Mouse (Mus musculus) thymus, postnatal 10 days (tissue): Measurements from ENCODE around the gene Fam53b.

Experiments
- DNase-seq, 2 experiments: peaks; one replicate each; pipeline ENCODE4 v3.0.0; 2021; ENCODE audit warnings: low spot score in 2 of 2

The Fam53b gene

DNA sequence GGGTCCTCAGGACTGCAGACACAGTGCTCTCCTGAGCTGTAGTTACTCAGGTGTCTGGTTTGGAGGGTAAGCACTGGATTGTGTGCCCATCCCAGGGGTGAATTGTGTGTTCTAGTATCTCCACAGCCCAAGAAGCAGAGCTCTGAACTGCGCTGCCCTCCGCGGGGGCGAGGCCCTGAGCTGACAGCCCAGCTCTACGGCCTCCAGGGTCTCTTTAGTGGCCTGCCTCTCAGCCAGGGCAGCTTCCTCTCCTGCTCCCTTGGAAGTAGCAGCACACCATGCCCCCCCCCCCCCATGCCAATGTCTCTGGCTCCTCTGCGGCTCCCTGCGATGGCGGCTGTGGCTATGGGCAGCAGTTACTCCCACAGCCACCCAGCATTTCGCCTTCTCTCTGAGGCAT is 102.1 kb downstream of the Fam53b start:
- no peak for DNase-seq

DNA sequence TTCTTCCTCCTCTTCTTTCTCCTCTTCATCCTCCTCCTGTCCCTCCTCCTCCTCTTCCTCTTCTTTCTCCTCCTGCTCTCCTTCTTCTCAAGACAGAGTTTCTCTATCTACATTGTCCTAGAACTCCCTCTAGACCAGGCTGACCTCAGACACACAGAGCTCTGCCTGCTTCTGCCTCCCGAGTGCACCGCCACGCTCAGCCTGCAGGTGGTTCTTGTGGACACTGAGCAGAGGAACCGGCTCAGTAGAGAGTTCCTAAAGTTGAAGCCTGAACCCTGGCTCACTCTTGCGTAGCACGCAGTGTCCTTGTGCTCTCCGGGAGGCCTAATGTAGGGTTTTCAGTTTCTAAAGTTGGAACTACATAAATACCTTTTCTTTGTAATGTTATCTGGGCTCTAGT is 108.6 kb downstream of the Fam53b start:
- peak in 1 of 2 experiments; percentile 32 for DNase-seq

DNA sequence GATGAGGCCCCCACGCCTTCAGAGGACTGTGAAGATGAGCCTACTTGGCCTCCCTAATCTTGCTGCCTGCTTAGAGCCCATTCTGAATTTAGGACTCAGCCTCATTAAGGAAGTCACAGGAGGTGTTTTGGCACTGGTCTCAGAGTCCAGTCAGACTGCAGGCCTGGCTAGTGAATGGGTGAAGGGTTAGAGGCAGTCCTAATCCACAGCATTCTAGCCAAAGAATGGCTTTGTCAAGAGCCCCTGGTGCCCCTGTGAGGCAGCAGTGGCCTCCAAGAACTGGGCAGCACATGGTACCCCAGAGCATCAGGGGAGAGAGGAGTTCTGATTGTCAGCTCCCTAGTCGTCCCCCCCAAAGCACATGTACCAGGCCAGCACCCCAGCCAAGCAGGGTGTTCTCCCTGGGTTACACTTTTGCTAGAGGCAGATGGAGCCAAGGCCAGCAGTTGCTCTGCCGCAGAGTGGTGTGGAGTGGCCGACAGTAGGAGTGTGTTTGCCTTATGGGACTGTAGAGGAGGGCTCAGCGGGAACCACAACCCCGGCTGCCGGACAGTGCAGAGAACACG is 109.3 kb downstream of the Fam53b start:
- no peak for DNase-seq

DNA sequence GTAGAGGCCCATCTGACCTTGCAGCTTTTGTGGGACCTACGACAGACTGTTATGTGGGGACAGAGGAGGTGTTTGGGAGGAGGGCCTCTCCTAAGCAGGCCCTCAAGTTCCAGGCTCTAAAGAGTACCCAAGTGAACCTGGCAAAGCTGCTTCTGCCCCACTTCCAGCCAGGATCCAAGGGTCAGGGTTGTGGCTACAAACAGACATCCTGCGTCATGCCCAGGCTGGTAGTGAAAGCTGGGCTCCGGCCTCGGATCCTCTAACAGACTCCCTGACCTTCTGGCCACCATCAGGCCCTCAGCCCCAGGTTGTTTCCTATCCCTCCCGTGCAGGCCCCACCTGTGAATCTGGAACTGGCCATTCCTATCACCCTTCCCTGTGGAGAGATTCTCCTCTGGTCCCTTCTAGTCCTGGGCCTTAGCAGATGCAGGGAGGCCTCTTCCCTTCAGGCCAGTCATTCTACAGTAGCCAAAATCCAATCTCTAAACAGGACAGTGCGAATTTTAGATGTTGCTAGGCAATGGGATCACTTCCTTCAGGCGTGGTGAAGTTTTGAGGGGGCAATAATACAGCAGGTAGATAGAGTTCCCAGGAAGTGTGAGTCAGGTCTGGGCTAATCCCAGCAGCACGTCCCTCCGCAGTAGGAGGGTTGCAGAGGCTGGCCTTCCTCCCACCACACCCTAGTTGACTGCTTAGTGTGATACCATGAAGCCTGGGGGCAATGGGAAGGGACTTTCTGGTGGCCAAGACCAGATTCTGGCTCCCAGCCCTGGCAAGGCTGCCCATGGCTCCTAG is 110.0 kb downstream of the Fam53b start:
- DNase-seq, result no peak

DNA sequence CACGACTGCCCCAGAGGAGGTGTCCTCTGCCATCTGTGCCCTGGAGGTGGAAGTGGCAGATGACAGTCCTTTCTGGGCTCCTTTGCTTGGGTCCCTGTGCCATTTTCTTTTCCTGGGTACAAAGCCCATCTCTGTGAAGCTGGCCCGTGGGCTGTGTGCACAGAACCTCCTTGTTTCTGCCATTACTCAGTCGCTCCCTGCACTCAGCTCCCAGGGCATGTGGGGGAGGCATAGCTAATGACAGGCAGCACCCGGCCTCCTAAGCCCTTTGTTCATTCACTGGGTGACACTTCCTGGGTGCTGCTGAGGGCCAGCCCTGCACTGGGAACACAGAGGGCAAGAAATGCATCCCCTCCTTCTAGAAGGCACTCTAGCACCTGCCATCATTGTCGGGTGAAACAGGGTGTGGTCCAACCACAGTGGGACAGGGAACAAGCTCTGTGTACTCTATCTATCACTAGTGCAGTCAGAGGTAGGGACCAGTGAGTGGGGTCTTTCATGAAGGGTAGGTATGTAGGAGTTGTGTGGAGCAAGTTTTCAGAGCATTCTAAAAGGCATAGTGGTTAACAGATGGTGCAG is 111.1 kb downstream of the Fam53b start:
- DNase-seq, result no peak

DNA sequence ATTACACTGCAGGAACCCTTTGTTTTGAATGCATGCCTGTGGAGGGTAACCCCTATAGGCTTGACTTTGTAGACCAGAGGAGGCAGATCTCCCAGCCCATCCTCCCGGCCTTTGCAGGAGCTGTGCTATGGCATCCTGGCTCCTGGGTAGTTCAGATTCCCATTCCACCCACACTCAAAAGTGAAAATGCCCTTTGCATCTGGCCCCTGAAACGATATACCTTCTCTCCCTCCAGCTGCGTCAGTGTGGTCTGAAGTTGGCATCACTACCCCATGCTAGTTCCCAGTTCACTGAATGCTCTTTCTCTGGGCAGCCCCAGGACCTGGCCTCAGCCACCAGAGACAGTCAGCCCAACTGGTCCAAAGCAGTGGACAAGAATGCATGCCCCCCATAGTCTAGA is 111.7 kb downstream of the Fam53b start:
- DNase-seq, result no peak

DNA sequence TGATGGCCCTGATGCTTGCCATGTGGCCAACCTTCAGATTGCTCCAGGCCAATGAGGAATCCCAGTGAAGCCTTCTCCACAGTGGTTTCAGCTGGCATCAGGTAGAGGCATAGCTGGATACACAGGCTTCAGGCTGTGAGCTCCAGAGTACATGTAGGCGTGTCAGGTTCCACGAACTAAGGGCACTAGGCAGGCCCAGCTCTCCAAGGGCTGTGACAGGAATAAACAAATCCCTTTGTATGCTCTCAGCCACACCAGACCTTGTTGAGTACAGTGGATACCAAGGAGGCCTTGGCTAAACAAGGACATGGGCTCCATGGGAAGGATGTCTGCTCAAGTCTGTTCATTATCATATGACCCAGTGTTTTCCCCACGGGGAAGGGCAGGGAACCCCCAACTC is 112.3 kb downstream of the Fam53b start:
- no peak for DNase-seq

DNA sequence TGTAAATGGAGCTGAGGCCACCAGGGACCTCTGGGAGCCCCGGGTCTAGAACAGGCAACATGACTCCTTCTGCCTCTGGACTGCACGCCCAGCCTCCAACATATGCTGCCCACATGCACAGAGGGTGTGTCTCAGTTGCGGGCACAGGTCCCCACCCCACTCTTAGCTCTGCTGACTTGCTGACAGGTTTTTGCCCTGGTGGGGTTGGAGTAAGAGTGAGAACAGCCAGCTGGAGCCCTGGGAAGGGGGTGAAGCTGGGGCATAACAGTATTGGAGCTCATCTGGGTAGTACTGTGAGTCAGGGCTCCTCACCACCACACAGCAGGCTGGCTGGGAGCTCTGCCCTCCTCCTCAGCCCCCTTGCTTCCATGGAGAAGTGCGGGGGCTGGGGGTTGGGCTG is 113.6 kb downstream of the Fam53b start:
- no peak for DNase-seq

DNA sequence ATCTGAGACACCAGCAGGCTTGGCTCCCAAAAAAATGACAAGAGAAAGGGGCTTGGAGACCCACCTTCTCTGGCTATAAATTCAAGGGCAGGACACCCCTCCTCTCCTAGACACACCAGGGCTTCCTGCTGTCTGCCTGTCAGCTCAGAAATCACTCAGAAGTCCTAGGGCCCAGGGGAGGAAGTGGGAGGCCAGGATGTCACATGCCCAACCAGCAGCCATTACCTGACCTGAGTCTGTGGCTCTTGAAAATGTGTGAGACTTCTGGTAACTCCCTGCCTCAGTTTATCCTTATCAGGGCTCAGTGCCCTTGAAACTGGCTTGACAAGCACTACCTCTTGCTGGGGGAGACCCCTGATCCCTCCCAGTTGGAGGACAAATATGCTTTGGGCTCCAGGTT is 114.0 kb downstream of the Fam53b start:
- DNase-seq, result no peak

DNA sequence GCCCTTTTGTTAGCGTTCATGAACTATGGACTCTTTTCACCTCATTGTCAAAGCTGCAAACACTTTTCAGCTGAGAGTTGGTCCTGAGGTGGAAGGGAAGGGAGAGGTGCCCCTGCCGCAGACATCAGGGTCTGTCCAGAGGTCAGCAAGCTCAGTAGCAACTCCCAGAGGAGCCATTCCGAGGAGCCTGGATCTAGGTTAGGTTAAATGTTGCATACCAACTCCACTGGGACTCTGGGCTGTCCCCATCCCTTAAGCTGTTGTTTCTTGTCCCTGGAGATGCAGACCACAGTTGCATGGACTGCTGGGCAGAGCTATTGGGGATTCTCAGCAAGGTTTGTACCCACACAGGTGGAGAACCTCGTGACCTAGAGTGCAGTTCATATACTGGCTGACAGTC is 114.5 kb downstream of the Fam53b start:
- no peak for DNase-seq

DNA sequence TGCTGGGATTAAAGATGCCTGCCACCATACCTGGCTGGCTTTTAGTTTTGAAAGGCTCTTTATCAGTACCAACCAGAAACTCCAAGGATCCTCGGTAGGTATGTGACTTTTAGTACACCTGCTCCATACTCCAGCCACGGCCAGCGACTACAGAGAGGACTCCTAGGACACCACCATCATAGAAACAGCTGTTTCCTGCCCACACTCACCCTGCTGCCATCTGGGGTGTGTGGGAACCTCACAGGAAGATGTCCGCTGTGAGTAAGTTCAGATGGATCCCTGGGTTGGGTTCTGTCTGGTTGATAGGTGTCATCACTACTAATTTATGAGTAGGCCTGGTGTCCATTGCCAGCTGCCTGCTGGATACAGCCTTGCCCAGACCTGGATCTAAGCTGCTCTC is 114.9 kb downstream of the Fam53b start:
- peak in 1 of 2 experiments; percentile 20 for DNase-seq

DNA sequence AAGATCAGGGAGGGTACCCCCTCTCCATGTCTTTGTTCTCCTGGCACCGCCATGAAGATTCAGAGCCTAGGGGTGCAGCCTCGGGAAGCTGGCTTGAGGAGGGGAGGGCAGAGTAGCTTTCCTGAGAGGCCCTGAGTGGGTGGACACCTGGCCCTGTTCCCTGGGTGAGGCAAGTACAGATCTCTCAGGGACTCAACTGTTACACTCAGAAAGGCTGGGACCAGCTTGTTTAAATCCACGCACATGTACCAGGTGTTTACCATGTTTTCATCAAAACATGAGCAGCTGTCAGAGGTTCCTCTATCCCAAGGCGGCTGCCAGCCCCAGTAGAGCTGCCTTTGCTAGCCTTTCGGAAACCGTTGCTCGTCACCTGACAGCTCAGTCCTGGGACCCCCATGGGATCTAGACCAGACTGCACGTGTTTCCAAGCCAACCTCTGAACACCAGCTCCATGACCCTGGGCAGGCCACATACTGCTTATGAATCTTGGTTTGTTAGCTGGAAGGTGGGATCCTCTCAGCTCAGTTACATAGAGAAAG is 116.4 kb downstream of the Fam53b start:
- peak in 1 of 2 experiments; percentile 29 for DNase-seq

DNA sequence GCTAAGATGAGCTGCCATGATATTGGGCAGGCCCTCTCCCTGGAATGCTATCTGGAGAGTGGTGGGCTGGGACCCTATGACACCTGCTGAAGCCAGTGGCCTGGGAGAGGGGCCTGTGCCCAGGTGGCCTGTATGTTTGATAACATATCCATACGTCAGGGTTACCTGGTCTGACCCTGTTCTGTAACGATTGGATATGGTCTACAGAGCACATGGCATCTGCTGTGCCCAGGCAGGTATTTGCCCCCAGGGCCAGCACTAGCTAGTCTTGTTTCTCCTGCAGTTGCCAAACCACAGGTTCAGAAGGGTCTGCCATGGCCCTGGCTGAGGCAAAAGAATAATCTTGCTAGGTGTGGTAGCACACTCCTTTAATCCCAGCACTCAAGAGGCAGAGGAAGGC is 120.1 kb downstream of the Fam53b start:
- no peak for DNase-seq

DNA sequence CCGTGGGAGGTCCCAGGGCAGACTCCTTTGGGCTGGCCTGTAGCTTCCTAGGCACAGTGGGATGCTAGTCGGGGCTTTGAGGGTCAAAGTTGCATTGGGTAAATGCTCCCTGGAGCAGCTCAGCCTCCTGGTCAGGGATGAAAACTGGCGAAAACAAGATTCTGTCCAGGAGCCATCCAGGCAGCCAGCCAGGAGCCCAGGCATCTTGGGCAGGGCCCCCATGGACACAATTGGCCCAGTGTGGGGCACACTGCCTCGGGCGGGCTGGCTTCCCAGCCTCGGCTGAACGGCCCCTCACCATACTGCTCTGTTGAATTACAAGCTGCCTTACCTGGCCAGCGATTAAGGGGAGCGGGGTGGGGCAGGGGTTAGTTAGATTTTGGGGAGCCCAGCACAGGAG is 121.0 kb downstream of the Fam53b start:
- no peak for DNase-seq

DNA sequence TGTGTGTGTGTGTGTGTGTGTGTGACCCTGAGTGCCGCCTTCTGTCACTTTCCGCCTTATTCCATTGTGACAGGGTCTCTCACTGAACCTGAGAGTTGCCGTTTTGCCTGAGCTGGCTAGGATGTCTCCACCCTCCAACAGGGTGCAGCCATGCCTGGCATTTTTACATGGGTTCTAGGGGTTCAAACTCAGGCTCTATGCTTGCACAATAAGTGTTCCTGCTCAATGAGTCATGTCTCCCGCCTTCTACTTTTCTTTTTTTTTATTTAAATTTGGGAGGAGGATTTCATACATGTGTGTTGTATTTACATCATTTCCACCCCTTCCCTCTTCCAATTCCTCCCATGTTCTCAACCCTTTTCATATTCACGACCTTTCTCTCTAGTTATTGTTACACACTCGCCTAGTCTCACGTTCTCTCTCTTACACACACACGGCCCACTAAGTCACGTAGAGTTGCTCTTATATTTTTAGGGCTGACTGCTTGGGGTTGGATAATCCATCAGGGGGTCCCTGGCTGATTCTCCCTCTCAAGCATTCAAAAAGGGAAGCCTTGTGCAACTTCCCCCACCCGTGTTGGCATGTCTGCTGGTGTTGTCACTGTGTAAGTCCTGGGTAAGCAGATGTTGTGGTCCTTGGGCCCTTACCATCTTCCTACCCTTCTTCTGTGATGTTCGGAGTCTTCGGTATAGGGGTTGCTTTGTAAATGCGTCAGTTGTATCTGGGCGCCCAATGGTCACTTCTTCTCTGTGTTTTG is 122.8 kb downstream of the Fam53b start:
- no peak for DNase-seq

DNA sequence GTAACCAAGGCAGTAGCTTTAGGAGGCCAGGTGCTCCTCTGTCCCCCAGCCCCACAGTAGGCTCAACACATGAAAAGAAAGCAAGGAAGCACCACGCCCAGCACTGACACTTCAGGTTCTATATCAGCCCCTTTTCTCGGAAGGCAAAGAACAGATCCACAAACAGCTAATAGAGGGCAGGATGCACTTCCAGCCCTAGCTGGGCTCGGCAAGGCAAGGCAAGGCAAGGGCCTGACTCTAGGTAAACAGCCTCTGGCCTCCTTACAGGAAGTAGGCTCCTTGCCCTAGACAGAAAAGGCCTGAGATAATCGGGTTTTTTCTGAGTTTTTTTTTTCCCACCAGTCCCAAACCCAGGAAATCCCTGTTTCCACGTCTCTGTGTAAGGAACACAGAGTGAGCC is 124.0 kb downstream of the Fam53b start:
- no peak for DNase-seq

DNA sequence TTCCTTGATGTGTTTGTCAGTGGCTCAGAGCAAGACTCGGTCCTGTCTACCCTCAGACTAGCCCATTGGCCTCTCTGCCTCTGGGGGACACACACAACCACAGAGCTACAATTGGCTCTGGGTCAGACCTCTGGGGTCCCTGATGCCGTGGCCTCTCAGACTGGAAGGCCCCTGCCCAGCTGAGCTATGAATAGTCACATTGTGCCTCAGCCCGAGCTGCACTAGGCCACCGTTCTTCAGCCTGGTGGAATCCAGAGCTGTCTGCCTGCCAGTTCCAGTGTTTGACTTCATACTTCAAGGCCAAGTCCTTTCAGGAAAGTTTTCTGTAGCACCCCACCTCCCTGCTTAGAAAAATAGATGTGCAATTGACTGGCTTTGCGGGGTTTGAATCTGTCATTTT is 125.0 kb downstream of the Fam53b start:
- DNase-seq, result no peak

DNA sequence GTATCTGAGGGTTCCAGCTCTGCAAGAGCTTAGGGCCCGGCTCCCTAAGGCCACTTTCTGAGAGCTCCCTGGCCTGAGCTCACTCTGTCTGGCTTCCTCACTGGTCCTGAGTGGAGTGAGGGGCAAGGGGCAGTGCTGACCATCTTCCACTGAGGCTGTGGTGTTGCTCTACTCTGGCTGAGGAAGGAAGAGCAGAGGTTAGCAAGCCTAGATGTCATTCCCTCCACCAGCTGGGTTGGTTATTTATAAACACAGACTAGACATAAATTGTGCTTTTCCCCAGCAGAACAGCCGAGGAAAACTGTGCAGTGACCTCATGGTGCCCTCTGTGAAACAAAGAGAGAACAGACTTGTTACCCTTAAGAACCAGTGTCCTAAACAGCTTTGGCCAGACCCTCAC is 125.8 kb downstream of the Fam53b start:
- DNase-seq, result no peak

DNA sequence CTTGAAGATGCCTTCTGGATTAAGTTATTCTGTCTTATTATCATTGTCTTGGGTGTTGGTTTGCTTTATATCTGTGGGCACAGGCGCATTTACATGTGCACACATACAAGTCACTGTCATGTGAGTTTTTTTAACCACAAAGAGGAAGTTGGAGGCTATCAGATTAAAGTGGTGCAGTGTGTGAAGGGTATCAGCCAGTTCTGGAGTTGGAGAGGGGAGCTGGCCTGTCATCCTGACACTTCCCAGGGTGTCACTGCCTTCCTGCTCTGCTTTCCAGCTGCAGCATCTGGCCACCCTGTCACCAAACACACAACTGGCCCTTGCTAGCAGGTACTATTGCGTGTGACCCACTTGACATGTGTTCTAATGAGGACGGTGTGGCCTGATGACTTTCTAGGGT is 127.2 kb downstream of the Fam53b start:
- no peak for DNase-seq

DNA sequence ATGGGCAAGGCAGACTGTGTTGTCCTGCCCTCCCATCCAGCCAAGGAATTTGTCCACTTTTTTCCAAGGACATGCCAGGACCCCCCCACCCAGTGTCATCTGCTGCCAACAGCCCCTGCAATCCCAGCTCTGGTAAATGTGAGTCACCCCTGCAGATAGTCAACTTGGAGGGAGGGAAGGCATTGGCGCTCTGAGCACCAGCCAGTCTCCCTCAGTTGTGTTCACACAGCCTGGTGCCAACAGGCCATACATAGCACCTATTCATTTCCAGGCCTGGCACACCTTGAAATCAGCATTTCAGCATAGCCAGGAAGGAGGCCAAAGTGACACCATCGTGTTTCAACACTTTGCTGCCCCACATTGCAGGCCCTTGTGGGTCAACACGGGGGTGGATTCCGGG is 129.8 kb downstream of the Fam53b start:
- no peak for DNase-seq

DNA sequence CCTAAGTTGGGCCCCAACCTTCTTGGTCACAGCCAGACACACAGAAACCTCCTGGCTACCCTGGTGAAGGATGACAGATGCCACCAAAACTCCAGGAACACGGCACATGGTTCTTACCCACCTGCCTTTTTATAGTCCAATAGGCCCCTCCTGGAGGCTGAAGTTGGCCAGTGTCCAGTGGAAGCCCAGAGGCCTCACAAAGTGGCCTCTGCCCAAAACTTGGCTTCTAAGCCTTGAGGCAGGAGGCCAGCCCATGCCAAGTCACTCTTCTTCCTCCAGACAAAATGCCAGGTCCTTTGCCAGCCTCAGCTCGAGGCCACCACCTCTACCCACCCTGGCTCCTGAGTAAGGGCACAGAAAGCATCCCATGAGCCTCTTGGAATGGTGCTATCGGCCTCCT is 130.8 kb downstream of the Fam53b start:
- DNase-seq, result no peak

DNA sequence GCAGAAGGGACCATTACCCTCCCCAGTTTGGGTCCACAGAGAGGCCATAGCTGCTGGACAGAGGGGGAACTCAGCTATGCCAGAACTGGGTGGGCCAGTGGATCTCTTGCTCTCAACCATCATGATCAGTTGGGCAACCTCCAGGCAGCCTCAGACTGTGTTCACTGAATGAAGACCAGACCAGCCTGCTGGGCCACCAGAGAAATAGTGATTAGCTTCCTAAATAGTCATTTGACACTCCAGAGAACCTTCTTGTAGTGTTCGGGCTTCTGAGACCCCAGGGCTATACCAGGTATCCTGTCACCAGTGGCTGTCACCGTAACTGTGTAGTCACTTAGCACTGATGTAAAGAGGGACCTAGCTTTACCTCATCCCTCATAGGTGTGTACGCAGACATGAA is 131.3 kb downstream of the Fam53b start:
- DNase-seq, result no peak
